Mouse (Mus musculus): Measurements from ENCODE around the gene Zfp93. TPM values are rescaled to one million over a fixed set of nuclear protein-coding genes. Genes with fewer than 3 reads are reported as not detected.
A peak's percentile ranks its signal among the peaks of the same experiment; 100 is the strongest.

Gene Zfp93
- polyA plus RNA-seq, 1 experiment from 2014 or later = 6.5 TPM

DNA sequence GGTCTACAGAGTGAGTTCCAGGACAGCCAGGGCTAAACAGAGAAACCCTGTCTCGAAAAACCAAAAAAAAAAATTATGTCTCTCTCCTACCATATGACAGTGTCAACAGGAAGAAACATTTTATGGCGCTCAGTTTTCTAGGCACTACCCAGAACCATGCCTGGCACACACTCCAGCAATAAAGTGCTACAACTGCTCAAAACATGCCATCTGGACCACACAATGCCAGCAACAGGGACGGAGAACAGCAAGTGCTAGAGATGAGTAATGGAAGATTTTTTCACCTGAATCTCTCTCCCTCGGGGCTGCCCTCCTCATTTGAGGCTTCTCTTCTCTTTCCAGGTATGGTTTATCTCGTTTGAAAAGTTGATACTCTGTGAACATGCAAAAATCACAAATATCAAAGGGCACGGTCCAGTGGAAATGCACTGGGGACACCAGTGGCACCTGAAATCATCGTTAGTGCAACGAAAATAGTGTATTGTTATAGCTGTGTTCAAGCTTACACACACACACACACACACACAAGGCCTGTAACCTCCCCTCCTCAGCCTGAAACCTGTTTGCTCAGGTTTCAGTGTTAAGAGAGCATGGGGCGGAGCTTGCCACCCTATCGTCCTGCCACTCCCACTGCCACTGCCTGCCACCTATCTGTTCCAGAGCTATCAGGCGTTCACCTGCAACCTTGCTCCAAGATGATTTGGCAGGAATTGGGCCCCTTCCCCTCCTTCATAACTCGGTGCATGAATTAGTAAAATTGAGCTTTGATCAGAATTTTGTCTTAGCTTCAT lies 23.0 kb downstream of the Zfp93 start:
- 84% methylated on average over 12 of the region's 12 CpGs for WGBS
- Histone ChIP-seq H3K27ac (replicated peaks in 1 of 2; ENCODE audit: control insufficient read depth in 1 of 2, insufficient read depth in 1 of 2, low read depth in 2 of 2, low read length in 2 of 2) (no peak overlapping the region), H3K4me2 (ENCODE audit: low read length) (no peak overlapping the region), H3K4me3 (ENCODE audit: control insufficient read depth in 1 of 2, insufficient read depth in 1 of 2, low read depth in 1 of 2, low read length in 2 of 2) (no peak overlapping the region), H3K27me3 (ENCODE audit: control insufficient read depth, insufficient read depth, low read length) (no peaks in the 10 kb centered on the region), H3K4me1 (ENCODE audit: control insufficient read depth in 2 of 2, insufficient read depth in 2 of 2, low read length in 2 of 2) (peaks cover 0 to 6% of the 10 kb centered on the region in 2 experiments; a peak in 1 of 4 replicates), H3K9me3 (ENCODE audit: control insufficient read depth, low read length) (no peaks in the 10 kb centered on the region), H3K9ac (ENCODE audit: low read length) (no peak overlapping the region), H3K36me3 (ENCODE audit: control insufficient read depth, insufficient read depth, low read length) (peaks cover 77% of the 10 kb centered on the region)
- ATAC-seq (ENCODE audit: insufficient number of reproducible peaks, insufficient read depth, low FRiP score, low read depth) = no peak

DNA sequence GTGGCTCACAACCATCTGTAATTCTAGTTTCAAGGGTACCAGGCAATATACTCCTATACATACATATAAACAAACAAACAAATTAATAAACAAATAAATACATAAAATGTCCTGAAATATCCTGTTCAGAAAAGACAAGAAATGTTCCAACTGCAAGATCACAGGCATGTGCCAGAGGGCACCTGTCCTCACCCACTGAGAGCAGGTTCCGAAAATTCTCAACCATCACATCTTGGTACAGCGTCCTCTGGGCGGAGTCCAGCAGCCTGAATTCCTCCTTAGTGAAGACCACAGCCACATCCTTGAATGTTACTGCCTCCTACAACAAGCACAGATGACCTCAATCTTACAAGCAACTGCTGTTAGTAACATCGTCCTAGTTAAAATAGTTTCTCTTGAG lies 24.5 kb downstream of the Zfp93 start:
- 98% methylated on average over 4 of the region's 4 CpGs for WGBS

DNA sequence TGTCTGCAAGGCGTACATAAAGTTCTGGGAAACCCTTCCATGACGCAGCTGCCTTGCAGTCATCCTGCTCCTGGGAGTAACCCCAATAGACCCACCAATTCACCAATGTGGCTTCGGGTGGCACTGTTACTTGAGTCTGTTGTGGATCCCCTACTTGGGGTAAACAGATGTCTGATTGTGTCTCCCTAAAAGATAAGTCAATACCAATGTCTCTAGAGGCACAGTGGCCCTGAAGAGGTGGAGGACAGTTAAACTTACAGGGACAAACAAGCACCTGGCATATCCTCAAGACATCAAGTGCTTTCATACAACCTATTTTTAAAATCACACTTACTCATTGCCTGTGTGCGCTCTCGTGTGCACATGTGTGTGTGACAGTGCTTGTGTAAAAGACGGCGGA lies 25.2 kb downstream of the Zfp93 start:
- no peaks in the 10 kb centered on the region for H3K9me3 ChIP-seq (ENCODE audit: control insufficient read depth, low read length)
- H3K9ac ChIP-seq (ENCODE audit: low read length) = no peak overlapping the region
- H3K4me1 ChIP-seq (ENCODE audit: control insufficient read depth in 2 of 2, insufficient read depth in 2 of 2, low read length in 2 of 2) = peaks cover 3 to 12% of the 10 kb centered on the region in 2 experiments; a peak in 3 of 4 replicates
- no peak for ATAC-seq (ENCODE audit: insufficient number of reproducible peaks, insufficient read depth, low FRiP score, low read depth)
- no peaks in the 10 kb centered on the region for H3K27me3 ChIP-seq (ENCODE audit: control insufficient read depth, insufficient read depth, low read length)
- 95% methylated on average over 7 of the region's 7 CpGs for WGBS
- H3K4me2 ChIP-seq (ENCODE audit: low read length) = no peak overlapping the region
- H3K27ac ChIP-seq (replicated peaks in 1 of 2; ENCODE audit: control insufficient read depth in 1 of 2, insufficient read depth in 1 of 2, low read depth in 2 of 2, low read length in 2 of 2) = no peak overlapping the region
- no peak overlapping the region for H3K4me3 ChIP-seq (ENCODE audit: control insufficient read depth in 1 of 2, insufficient read depth in 1 of 2, low read depth in 1 of 2, low read length in 2 of 2)
- peaks cover 68% of the 10 kb centered on the region for H3K36me3 ChIP-seq (ENCODE audit: control insufficient read depth, insufficient read depth, low read length)

More for the DNA sequence above, 24.5 kb downstream of the Zfp93 start:
- no peak overlapping the region for H3K9ac ChIP-seq (ENCODE audit: low read length)
- H3K27me3 ChIP-seq (ENCODE audit: control insufficient read depth, insufficient read depth, low read length) = no peaks in the 10 kb centered on the region
- peaks cover 0 to 9% of the 10 kb centered on the region in 2 experiments; a peak in 1 of 4 replicates for H3K4me1 ChIP-seq (ENCODE audit: control insufficient read depth in 2 of 2, insufficient read depth in 2 of 2, low read length in 2 of 2)
- H3K9me3 ChIP-seq (ENCODE audit: control insufficient read depth, low read length) = no peaks in the 10 kb centered on the region
- H3K27ac ChIP-seq (replicated peaks in 1 of 2; ENCODE audit: control insufficient read depth in 1 of 2, insufficient read depth in 1 of 2, low read depth in 2 of 2, low read length in 2 of 2) = no peak overlapping the region
- H3K4me3 ChIP-seq (ENCODE audit: control insufficient read depth in 1 of 2, insufficient read depth in 1 of 2, low read depth in 1 of 2, low read length in 2 of 2) = no peak overlapping the region
- no peak for ATAC-seq (ENCODE audit: insufficient number of reproducible peaks, insufficient read depth, low FRiP score, low read depth)
- no peak overlapping the region for H3K4me2 ChIP-seq (ENCODE audit: low read length)
- H3K36me3 ChIP-seq (ENCODE audit: control insufficient read depth, insufficient read depth, low read length) = peaks cover 74% of the 10 kb centered on the region

GRCm38 (mm10) chr7:24296386-24296785 lies 26.2 kb downstream of the Zfp93 start:
- no peak overlapping the region for H3K4me2 ChIP-seq (ENCODE audit: low read length)
- peaks cover 58% of the 10 kb centered on the region for H3K36me3 ChIP-seq (ENCODE audit: control insufficient read depth, insufficient read depth, low read length)
- H3K9ac ChIP-seq (ENCODE audit: low read length) = no peak overlapping the region
- ATAC-seq (ENCODE audit: insufficient number of reproducible peaks, insufficient read depth, low FRiP score, low read depth) = no peak
- no peak overlapping the region for H3K27ac ChIP-seq (replicated peaks in 1 of 2; ENCODE audit: control insufficient read depth in 1 of 2, insufficient read depth in 1 of 2, low read depth in 2 of 2, low read length in 2 of 2)
- H3K4me1 ChIP-seq (ENCODE audit: control insufficient read depth in 2 of 2, insufficient read depth in 2 of 2, low read length in 2 of 2) = peaks cover 5 to 16% of the 10 kb centered on the region in 2 experiments; a peak in 3 of 4 replicates
- H3K9me3 ChIP-seq (ENCODE audit: control insufficient read depth, low read length) = no peaks in the 10 kb centered on the region
- no peak overlapping the region for H3K4me3 ChIP-seq (ENCODE audit: control insufficient read depth in 1 of 2, insufficient read depth in 1 of 2, low read depth in 1 of 2, low read length in 2 of 2)
- H3K27me3 ChIP-seq (ENCODE audit: control insufficient read depth, insufficient read depth, low read length) = no peaks in the 10 kb centered on the region
- WGBS = 90% methylated on average over 7 of the region's 7 CpGs

- H3K4me3 ChIP-seq (ENCODE audit: control insufficient read depth in 1 of 2, insufficient read depth in 1 of 2, low read depth in 1 of 2, low read length in 2 of 2) = no peak overlapping the region; a peak in 1 of 4 replicates
- H3K4me1 ChIP-seq (ENCODE audit: control insufficient read depth in 2 of 2, insufficient read depth in 2 of 2, low read length in 2 of 2) = peaks cover 5 to 16% of the 10 kb centered on the region in 2 experiments; a peak in 3 of 4 replicates
- H3K27me3 ChIP-seq (ENCODE audit: control insufficient read depth, insufficient read depth, low read length) = no peaks in the 10 kb centered on the region
- no peak overlapping the region for H3K9ac ChIP-seq (ENCODE audit: low read length)
- 90% methylated on average over 15 of the region's 15 CpGs for WGBS
- no peaks in the 10 kb centered on the region for H3K9me3 ChIP-seq (ENCODE audit: control insufficient read depth, low read length)
- no peak for ATAC-seq (ENCODE audit: insufficient number of reproducible peaks, insufficient read depth, low FRiP score, low read depth)
- H3K27ac ChIP-seq (replicated peaks in 1 of 2; ENCODE audit: control insufficient read depth in 1 of 2, insufficient read depth in 1 of 2, low read depth in 2 of 2, low read length in 2 of 2) = no peak overlapping the region
- H3K36me3 ChIP-seq (ENCODE audit: control insufficient read depth, insufficient read depth, low read length) = peaks cover 52% of the 10 kb centered on the region
- no peak overlapping the region; the same call in 1 of the 2 replicates for H3K4me2 ChIP-seq (ENCODE audit: low read length)
These were observed 27.3 kb downstream of the Zfp93 start for GRCm38 (mm10) chr7:24297361-24298095.

GRCm38 (mm10) chr7:24298635-24298972 lies 28.4 kb downstream of the Zfp93 start:
- peak overlapping the region; percentile 84 for H3K9ac ChIP-seq (ENCODE audit: low read length)
- H3K4me3 ChIP-seq (ENCODE audit: control insufficient read depth in 1 of 2, insufficient read depth in 1 of 2, low read depth in 1 of 2, low read length in 2 of 2) = peak overlapping the region; percentile 58 to 77
- WGBS = under 1% methylated on average over 12 of the region's 12 CpGs
- ATAC-seq (ENCODE audit: insufficient number of reproducible peaks, insufficient read depth, low FRiP score, low read depth) = no peak; the same call in 1 of the 2 replicates
- no peaks in the 10 kb centered on the region for H3K27me3 ChIP-seq (ENCODE audit: control insufficient read depth, insufficient read depth, low read length)
- H3K9me3 ChIP-seq (ENCODE audit: control insufficient read depth, low read length) = no peaks in the 10 kb centered on the region
- 0 out of 4 replicates have a peak overlapping the region, but pooled peaks of 1 of the 2 experiments have one; percentile 79 for H3K27ac ChIP-seq (replicated peaks in 1 of 2; ENCODE audit: control insufficient read depth in 1 of 2, insufficient read depth in 1 of 2, low read depth in 2 of 2, low read length in 2 of 2)
- H3K4me1 ChIP-seq (ENCODE audit: control insufficient read depth in 2 of 2, insufficient read depth in 2 of 2, low read length in 2 of 2) = peaks cover 5 to 16% of the 10 kb centered on the region in 2 experiments; a peak in 3 of 4 replicates
- peak overlapping the region; percentile 92 for H3K4me2 ChIP-seq (ENCODE audit: low read length)
- H3K36me3 ChIP-seq (ENCODE audit: control insufficient read depth, insufficient read depth, low read length) = peaks cover 52% of the 10 kb centered on the region

DNA sequence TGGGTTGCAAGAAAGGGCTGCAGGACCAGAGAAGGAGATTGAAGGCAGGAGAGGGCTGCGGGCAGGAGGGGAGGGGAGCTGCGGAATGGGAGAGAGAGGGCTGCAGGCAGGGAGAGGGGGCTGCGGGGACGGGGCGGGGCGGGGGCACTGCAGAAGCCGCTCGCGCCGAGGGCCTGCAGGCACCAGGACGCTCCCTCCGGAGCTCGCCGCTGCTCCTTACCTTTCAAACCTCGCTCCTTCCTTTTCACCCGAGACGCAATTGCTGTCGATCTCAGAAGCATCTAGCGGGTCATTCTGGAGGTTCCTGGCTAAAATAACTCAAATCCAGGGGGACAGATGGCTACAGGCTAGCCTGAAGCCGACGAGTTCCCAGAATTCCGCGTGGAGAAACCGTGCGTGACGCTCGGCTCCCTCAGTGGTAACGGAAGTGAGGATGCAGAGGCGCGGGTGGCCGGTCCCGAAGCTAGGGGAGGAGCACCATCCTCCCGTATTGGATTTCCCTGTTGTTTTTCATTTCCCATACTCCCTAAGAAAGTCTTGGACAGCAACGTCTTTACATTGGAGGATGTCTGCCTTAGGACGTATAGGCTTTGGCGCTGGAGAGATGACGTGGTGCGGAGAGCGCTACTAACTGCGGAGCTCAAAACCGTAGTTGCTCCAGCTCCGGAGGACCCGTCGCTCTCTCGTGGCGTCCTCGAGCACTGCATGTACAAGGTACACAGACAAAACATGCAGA lies 28.9 kb downstream of the Zfp93 start:
- Histone ChIP-seq H3K36me3 (ENCODE audit: control insufficient read depth, insufficient read depth, low read length) (peaks cover 47% of the 10 kb centered on the region), H3K4me1 (ENCODE audit: control insufficient read depth in 2 of 2, insufficient read depth in 2 of 2, low read length in 2 of 2) (peaks cover 5 to 16% of the 10 kb centered on the region in 2 experiments; a peak in 3 of 4 replicates), H3K4me2 (ENCODE audit: low read length) (peak overlapping the region; percentile 92), H3K4me3 (ENCODE audit: control insufficient read depth in 1 of 2, insufficient read depth in 1 of 2, low read depth in 1 of 2, low read length in 2 of 2) (peak overlapping the region; percentile 58 to 77), H3K27me3 (ENCODE audit: control insufficient read depth, insufficient read depth, low read length) (no peaks in the 10 kb centered on the region), H3K27ac (replicated peaks in 1 of 2; ENCODE audit: control insufficient read depth in 1 of 2, insufficient read depth in 1 of 2, low read depth in 2 of 2, low read length in 2 of 2) (peak overlapping the region; percentile 53 to 79), H3K9ac (ENCODE audit: low read length) (peak overlapping the region; percentile 84), H3K9me3 (ENCODE audit: control insufficient read depth, low read length) (no peaks in the 10 kb centered on the region)
- peak; percentile 82 for ATAC-seq (ENCODE audit: insufficient number of reproducible peaks, insufficient read depth, low FRiP score, low read depth)
- under 1% methylated on average over 47 of the region's 47 CpGs for WGBS
